Mouse (Mus musculus): Measurements from ENCODE around the gene Il16.

Gene Il16

DNA sequence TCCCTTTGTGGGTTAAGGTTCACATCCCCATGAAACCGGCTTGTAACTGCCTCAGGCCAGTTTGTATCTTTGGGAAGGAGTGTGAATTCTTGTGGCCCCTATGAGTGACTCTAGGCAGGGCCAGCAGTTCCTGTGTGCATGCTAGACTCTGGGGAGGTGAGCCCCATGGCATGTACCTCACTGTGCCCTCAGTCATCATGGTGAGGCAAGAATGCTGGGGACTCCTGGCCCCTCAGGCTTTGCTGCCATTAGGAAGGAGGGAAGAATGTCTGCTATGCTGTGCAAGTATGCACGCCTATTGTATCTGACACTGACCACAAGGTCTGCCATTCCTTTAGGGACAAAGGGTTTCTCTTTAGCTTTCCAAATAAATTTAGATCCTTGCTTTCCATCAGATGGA, 104.4 kb downstream of the Il16 start:
- 83% methylated on average over 2 of the region's 2 CpGs for WGBS

DNA sequence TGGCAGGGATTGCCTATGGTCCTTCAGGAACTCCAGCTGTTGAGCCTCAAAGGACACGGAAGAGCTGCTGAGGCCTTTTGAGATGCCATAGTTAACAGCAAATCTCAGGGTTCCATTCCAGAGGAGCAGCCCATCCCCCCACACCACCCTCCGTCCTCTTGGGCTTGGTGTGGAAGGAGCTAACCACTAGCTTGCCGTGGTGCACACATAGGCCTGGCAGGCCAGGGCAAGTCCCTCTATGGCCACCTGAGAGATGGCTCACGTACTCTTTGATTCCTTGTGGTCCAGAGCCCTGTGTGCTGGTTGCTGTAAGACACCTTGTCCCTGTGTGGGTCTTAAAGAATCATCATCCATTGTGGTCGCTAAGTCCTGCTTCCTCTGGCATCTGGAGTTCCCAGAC, 104.9 kb downstream of the Il16 start:
- WGBS = 96% methylated on average over 5 of the region's 5 CpGs

- 92% methylated on average over 3 of the region's 3 CpGs for WGBS
These were observed 106.4 kb downstream of the Il16 start for GRCm38 (mm10) chr7:83639084-83639483.

- WGBS = 97% methylated on average over 8 of the region's 8 CpGs
These were observed 107.5 kb downstream of the Il16 start for GRCm38 (mm10) chr7:83637781-83638583.

- WGBS = 88% methylated on average over 8 of the region's 8 CpGs
These were observed 109.1 kb downstream of the Il16 start for GRCm38 (mm10) chr7:83636425-83636824.

- WGBS = 93% methylated on average over 2 of the region's 2 CpGs
These were observed 109.8 kb downstream of the Il16 start for GRCm38 (mm10) chr7:83635726-83636125.

DNA sequence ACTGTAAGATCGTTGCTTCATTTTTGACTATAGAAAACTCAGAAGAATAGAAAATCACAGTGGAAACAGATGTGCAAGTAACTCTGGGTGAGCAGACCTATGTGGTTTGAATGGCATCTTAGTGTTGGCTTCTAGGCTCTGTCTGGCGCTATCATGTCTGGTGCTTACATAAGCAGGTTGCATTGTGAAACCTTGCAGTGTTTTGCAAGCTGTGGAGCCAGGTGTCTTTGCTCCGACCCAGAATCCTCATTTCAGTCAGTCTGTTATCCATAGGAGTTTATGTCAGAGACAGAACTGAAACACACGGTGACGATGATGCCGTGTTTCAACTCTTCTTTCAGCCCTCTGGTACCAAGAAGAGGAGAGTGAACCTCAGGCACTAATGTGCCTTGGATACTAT, 111.7 kb downstream of the Il16 start:
- 84% methylated on average over 6 of the region's 6 CpGs for WGBS

- WGBS = 66% methylated on average over 6 of the region's 6 CpGs
These were observed 112.8 kb downstream of the Il16 start for GRCm38 (mm10) chr7:83632682-83633120.

DNA sequence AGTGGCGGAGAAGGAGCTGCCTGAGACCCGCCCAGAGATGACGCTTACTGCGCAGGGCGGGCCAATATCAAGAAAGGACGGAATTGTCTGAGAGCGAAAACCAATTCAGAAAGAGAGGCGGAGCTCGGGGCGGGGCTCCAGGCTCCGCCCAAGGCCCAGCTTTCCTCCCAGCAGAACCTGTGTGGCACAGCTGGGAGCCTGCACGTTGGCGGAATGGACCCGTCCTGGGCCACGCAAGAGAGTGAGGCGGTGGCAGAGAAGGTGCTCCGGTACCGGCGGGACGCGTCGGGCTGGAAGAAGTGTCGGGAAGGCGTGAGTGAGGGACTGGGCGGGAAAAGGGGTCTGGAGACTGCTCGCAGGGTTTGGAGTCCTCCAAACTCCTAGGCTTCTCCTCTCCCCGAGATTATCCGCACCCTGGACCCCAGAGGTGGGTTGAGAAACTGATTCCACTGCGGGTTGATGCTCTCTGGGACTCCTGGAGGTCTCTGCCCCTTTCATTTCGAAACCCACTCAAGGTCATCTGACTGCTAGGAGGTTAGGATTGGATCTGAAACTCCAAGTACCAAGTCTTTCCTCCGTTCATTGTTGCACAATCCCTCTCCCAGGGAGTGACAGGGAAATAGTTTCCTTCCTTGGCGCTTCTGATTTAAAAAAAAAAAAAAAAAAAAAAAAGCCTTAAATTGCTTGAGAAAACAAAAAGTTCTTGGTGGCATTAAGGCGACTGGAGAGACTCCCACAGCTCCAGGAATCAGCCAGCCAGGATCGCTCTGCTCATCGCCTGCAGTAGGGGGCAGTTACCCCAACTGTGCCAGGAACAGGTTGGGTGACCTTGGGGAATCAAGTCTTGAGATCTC, 113.5 kb downstream of the Il16 start, which contains the start of gene Stard5:
Gene Stard5, plus strand, starts transcription at position 132 of the 854 bp plus-strand sequence.
- 1% methylated on average over 35 of the region's 35 CpGs for WGBS

DNA sequence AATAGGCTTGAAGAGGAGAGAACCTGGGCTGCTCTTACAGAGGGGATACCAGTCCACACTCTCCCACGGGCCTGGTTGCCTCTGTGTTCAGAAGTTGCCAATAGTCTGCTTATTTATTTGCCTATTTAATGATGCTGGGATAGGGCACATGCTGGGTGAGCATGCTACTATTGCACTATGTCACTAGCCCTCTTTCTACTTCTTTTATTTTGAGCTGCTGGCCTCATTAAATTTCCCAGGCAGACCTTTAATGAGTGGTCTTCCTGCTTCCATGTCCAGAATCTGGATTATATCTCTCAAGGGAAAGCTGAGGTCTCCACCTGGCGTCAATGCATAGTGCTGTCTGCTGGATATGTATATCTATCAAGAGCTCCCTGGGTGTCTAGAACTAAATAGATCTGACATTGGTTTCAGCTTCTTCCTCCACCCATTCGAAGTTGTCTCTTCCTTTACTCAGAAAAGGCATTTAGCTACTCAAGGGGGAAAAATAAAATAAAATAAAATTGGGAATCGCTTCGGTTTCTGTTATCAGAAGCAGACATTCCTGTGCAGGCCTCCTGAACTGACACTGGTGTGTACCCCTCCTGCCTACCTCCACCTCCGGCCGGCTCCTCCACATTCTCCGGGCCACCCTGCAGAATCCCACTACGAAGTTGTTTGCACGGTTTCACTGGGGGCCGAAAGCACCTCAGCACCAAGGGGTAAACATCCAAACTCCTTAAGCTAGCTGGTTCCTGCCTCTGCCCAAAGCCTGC, 114.3 kb downstream of the Il16 start:
- 8% methylated on average over 11 of the region's 11 CpGs for WGBS

DNA sequence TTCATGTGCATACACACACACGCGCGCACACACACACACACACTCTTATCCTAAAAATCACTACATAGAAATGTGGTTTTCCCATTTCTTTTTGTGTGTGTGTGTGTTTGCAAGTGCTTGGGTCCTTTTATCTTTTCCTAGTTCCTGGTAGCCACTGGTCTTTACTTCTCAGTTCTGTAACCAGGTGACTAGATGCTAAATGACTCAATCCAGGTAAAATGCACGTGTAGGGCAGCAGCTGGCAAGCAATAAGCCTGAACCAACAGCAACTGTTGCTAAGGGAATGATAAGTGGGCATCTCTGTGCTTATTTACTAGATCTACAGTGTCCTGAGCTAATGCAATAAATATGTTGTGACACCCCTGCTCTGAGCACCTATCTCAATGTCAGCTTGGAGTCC, 118.2 kb downstream of the Il16 start:
- 92% methylated on average over 4 of the region's 4 CpGs for WGBS

GRCm38 (mm10) chr7:83626557-83627257, 118.8 kb downstream of the Il16 start:
- WGBS = 94% methylated on average over 8 of the region's 8 CpGs

- 75% methylated on average over 1 of the region's 1 CpGs for WGBS
These were observed 121.5 kb downstream of the Il16 start for GRCm38 (mm10) chr7:83624065-83624464.

DNA sequence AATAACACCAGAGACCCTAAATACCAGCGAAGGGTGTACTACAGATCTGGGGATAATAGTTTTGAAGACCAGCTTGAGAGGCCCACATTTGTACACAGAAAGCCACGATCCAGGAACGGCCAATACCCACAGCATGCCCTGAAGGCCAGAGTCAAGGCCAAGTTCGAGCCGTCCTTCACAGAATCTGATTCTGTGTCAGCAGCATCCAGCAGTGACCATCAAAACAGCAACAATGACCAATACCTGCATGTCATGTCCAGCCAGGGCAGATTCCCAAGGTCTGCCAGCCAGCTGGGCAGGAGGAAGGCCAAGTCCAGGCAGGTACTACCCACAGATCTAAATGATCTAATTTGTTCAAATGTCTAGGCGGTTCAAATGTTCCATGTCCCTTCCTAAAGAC, 122.9 kb downstream of the Il16 start:
- 93% methylated on average over 6 of the region's 6 CpGs for WGBS

- 92% methylated on average over 1 of the region's 1 CpGs for WGBS
These were observed 126.8 kb downstream of the Il16 start for GRCm38 (mm10) chr7:83618709-83619108.

GRCm38 (mm10) chr7:83616268-83616667, 129.3 kb downstream of the Il16 start:
- 88% methylated on average over 3 of the region's 3 CpGs for WGBS

- WGBS = 81% methylated on average over 8 of the region's 8 CpGs
These were observed 129.7 kb downstream of the Il16 start for GRCm38 (mm10) chr7:83615815-83616214.

DNA sequence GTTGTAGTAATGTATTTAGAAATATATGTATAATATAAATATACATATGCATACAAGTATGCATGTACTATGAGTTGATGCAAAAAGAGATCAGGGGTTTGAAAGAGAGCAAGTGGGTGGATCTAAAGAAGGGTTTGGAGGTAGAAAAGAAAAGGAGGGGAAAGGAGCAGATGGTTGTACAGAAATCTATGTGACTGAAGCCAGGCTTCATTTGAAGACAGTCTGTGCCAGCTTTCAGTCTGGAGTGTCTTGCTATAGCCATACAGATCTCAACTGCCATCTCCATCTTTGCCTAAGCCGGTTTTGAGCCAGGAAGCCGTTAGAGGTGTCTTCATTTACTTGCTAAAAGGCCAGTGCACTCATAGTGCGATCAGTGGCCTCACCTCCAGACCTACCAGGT, 130.3 kb downstream of the Il16 start:
- 72% methylated on average over 3 of the region's 3 CpGs for WGBS

DNA sequence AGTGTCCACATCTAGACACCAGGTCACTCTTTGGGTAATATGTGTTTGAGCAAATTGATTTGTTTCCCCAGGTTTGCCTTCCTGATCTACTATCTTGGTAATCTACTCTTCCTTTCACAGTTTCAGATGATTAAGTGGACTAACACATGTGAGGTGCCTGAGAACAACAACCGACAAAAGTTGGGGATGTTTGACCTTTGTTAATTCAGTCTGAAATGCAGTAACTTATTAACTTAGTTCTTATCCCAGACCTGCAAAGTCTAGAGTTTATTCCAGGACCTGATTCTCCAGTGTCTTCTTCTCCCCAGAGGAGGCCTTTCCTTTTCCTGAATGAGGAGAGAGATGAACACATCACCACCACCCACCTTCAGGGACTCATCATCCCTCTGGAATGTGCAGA, 133.6 kb downstream of the Il16 start:
- WGBS = 93% methylated on average over 1 of the region's 1 CpGs

- 98% methylated on average over 4 of the region's 4 CpGs for WGBS
These were observed 135.6 kb downstream of the Il16 start for GRCm38 (mm10) chr7:83609891-83610290.

DNA sequence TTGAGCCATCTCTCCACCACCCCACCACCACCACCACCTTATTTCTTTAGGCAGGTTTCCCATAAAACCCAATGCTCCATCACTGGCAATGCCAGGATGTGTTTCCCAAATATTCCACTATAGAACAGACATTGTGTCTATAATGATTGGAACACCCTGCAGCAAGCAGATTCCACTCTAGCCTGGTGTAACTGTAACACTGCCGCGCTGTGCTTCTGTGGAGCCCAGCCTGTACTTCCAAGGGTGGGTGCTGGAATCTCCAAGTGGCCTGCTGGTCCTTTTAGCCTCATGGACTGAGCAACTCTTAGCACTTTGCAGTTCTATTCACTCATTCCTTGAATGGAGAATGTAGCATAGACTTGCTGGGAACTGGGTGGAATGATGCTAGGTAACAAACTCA, 138.7 kb downstream of the Il16 start:
- 93% methylated on average over 2 of the region's 2 CpGs for WGBS
